ENCODE assay signal across 30 mouse cellular contexts in the genomic region with DNA sequence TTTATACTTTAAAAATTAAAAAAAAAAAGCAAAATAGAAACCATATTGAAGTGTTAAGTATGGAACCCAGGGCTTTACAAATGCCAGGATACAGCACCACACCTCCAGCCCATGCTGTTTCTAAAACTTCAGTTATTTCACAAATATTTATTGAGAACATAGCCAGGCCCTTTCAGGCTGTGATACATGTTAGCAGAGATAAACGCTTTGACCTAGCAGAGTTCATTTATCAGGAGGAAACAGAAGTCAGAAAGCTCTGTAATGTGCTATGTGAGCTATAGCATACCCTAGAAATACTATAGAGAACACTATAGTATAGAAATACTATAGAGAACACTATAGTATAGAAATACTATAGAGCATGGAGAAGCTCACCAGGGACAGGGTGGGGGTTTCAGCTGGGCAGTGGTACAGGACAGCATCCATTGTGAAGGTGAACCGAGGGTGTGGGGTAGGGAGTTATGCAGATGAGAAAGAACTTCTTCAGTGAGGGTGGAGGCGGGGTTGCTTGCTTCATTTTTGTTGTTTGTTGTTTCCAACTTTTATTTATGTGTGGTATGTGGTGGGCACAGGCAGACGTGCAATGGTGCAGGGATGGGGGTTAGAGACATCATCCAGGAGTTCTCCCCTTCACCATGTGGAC. TPM values are rescaled to one million over a fixed set of nuclear protein-coding genes. Genes with fewer than 3 reads are reported as not detected.
DNase-seq lines count a peak whose midpoint lies in the region; ATAC-seq and TF ChIP-seq lines count a peak whose summit lies in the region.
"Had no signal": no experiment of that assay in that cellular context is flagged by ENCODE, and none has a peak within 500 bp of the region (broad histone marks: within the 10 kb centered on the region; RNA-seq: fewer than 3 reads in every experiment).

No protein-coding gene starts in this region.

- no peak for TF ChIP-seq POLR2A in bone marrow, adult 2 months (IDR thresholded peaks at IDR 0.05; ENCODE audit: borderline replicate concordance, control insufficient read depth, low read depth, low read length)

- WGBS in bone marrow, adult 2 months, result 55% methylated on average over 4 of the region's 4 CpGs
- 52% methylated on average over 4 of the region's 4 CpGs for WGBS in liver, postnatal 0 days (ENCODE audit: insufficient replicate concordance)
- WGBS in intestine, postnatal 0 days, result 75% methylated on average over 4 of the region's 4 CpGs

- no peaks in the 10 kb centered on the region for H3K9me3 ChIP-seq in liver, postnatal 0 days (ENCODE audit: low read length)
- no peaks in the 10 kb centered on the region for H3K9me3 ChIP-seq in intestine, postnatal 0 days (ENCODE audit: control insufficient read depth)
- H3K9me3 ChIP-seq: limb, embryonic 13.5 days; lung, embryonic 15.5 days; midbrain, embryonic 15.5 days had no signal

- peak overlapping the region; percentile 39 for H3K9ac ChIP-seq in liver, postnatal 0 days (replicated peaks)
- H3K9ac ChIP-seq in intestine, postnatal 0 days (ENCODE audit: low read depth, low read length), result no peak overlapping the region
- H3K9ac ChIP-seq: limb, embryonic 13.5 days; lung, embryonic 15.5 days; midbrain, embryonic 15.5 days had no signal

- no peak for TF ChIP-seq CTCF in left cerebral cortex, adult 2 months (IDR thresholded peaks at IDR 0.05)
- no peak for TF ChIP-seq CTCF in bone marrow, adult 2 months (IDR thresholded peaks at IDR 0.05; ENCODE audit: control insufficient read depth, insufficient read depth, low read length)
- no peak for TF ChIP-seq CTCF in liver, postnatal 0 days (IDR thresholded peaks at IDR 0.05; ENCODE audit: low read depth)
- no peak for TF ChIP-seq CTCF in intestine, postnatal 0 days (IDR thresholded peaks at IDR 0.05; ENCODE audit: low read depth)

- intact Hi-C loops in left cerebral cortex, adult 2 months (cut with DNase I), result no loop called here
- intact Hi-C loops in left cerebral cortex, postnatal 14 days (cut with DNase I), result no loop called here

- no peak overlapping the region for H3K27ac ChIP-seq in left cerebral cortex, adult 2 months
- peak overlapping the region; percentile 92 for H3K27ac ChIP-seq in bone marrow, adult 2 months (ENCODE audit: control insufficient read depth, insufficient read depth, low read depth, low read length, poor library complexity)
- H3K27ac ChIP-seq in liver, postnatal 0 days (ENCODE audit: low read depth), result peak overlapping the region; percentile 87
- no peak overlapping the region for H3K27ac ChIP-seq in intestine, postnatal 0 days (ENCODE audit: low read depth, low read length)
- H3K27ac ChIP-seq: heart, adult 2 months; hindbrain, embryonic 10.5 days; hindbrain, postnatal 0 days; limb, embryonic 13.5 days; lung, embryonic 15.5 days; midbrain, embryonic 15.5 days had no signal

- H3K4me3 ChIP-seq in left cerebral cortex, adult 2 months, result 0 out of 2 replicates have a peak overlapping the region, but pooled peaks have one; percentile 19
- peak overlapping the region; percentile 9 for H3K4me3 ChIP-seq in bone marrow, adult 2 months (replicated peaks; ENCODE audit: control insufficient read depth, low read depth, low read length)
- peak overlapping the region; percentile 15 for H3K4me3 ChIP-seq in liver, postnatal 0 days (ENCODE audit: low read depth, low read length)
- H3K4me3 ChIP-seq in intestine, postnatal 0 days (ENCODE audit: low read depth, low read length), result no peak overlapping the region
- H3K4me3 ChIP-seq: heart, adult 2 months; hindbrain, embryonic 10.5 days; limb, embryonic 13.5 days; lung, embryonic 15.5 days; midbrain, embryonic 15.5 days; myocyte had no signal

- H3K27me3 ChIP-seq in liver, postnatal 0 days (ENCODE audit: insufficient read depth, low read length), result peaks cover 40% of the 10 kb centered on the region
- peaks cover 38% of the 10 kb centered on the region for H3K27me3 ChIP-seq in intestine, postnatal 0 days (replicated peaks; ENCODE audit: control insufficient read depth, insufficient read depth, low read length)
- H3K27me3 ChIP-seq: CH12.LX had no signal

- peak; percentile 98 for TF ChIP-seq EP300 in liver, postnatal 0 days (IDR thresholded peaks at IDR 0.05; ENCODE audit: low read depth)

- peak; percentile 73 for ATAC-seq in liver, postnatal 0 days
- no peak for ATAC-seq in intestine, postnatal 0 days
- ATAC-seq: hindbrain, postnatal 0 days; midbrain, embryonic 15.5 days had no signal

- peaks cover 2% of the 10 kb centered on the region for H3K4me1 ChIP-seq in bone marrow, adult 2 months (ENCODE audit: control insufficient read depth, insufficient read depth, low read length)
- H3K4me1 ChIP-seq in liver, postnatal 0 days (ENCODE audit: insufficient read depth), result peaks cover 18% of the 10 kb centered on the region
- H3K4me1 ChIP-seq in intestine, postnatal 0 days (replicated peaks; ENCODE audit: control insufficient read depth, insufficient read depth, low read length), result no peaks in the 10 kb centered on the region

- H3K4me2 ChIP-seq in liver, postnatal 0 days (ENCODE audit: low read depth, low read length), result peak overlapping the region; percentile 79
- no peak overlapping the region for H3K4me2 ChIP-seq in intestine, postnatal 0 days (replicated peaks; ENCODE audit: low read depth)
- H3K4me2 ChIP-seq: limb, embryonic 13.5 days; lung, embryonic 15.5 days had no signal

- DNase-seq in left cerebral cortex, adult 2 months (ENCODE audit: extremely low spot score in 1 of 2, low spot score in 2 of 2), result no peak
- DNase-seq in left cerebral cortex, postnatal 14 days (ENCODE audit: low spot score in 2 of 2), result no peak
- DNase-seq in liver, result peak; percentile 57
- peak; percentile 44 for DNase-seq in liver, postnatal 0 days
- no peak for DNase-seq in kidney, postnatal 10 days
- no peak for DNase-seq in kidney, postnatal 25 days
- DNase-seq: adrenal gland, adult 8-10 months; cerebellum, adult 11 months; cerebellum, postnatal 10 days; gastrocnemius, postnatal 10 days; heart, adult 2 months; kidney, adult 9 months; kidney, postnatal 4 days; right cerebral cortex, postnatal 14 days; thymus, postnatal 36 days had no signal

- H3K36me3 ChIP-seq in liver, postnatal 0 days (replicated peaks; ENCODE audit: insufficient read depth, low read length), result no peaks in the 10 kb centered on the region; the same call in 1 of the 2 replicates
- no peaks in the 10 kb centered on the region for H3K36me3 ChIP-seq in intestine, postnatal 0 days (ENCODE audit: control insufficient read depth, insufficient read depth)
- H3K36me3 ChIP-seq: hindbrain, embryonic 10.5 days; limb, embryonic 13.5 days; lung, embryonic 15.5 days; midbrain, embryonic 15.5 days had no signal

RNA-seq across cellular contexts. Expression of a gene that starts 1.1 kb away (rescaled TPM):
- total RNA-seq in left cerebral cortex, adult 2 months (2021), result 10 to 100 TPM; 68.8 to 83.8 TPM
- total RNA-seq in left cerebral cortex, postnatal 14 days (2021), result 10 to 100 TPM; 71.5 to 74.7 TPM
- 8.2 and 13.3 TPM in 2 replicates for polyA plus RNA-seq in bone marrow, adult 2 months (2011; ENCODE audit: insufficient read depth, insufficient read length, low replicate concordance, missing spikeins)
- polyA plus RNA-seq in liver, postnatal 0 days (2015; fragmentation: Nextera tagmentation; extraction: Ambion mirVana), result 7.4 and 7.9 TPM in 2 replicates
- polyA plus RNA-seq in intestine, postnatal 0 days (2015; fragmentation: Nextera tagmentation; extraction: Ambion mirVana), result 1.1 and 1.5 TPM in 2 replicates
- total RNA-seq: CH12.LX had no signal
- polyA plus RNA-seq: myocyte had no signal

RNA-seq across cellular contexts. Expression of a gene that starts 1.2 kb away (rescaled TPM):
- total RNA-seq in left cerebral cortex, adult 2 months (2021), result 1 to 10 TPM; 1.8 to 2.2 TPM
- total RNA-seq in left cerebral cortex, postnatal 14 days (2021), result 1 to 10 TPM; 2.2 to 3.6 TPM
- polyA plus RNA-seq in bone marrow, adult 2 months (2011; ENCODE audit: insufficient read depth, insufficient read length, low replicate concordance, missing spikeins), result not detected in 2 replicates
- 0.15 and 0.31 TPM in 2 replicates for polyA plus RNA-seq in liver, postnatal 0 days (2015; fragmentation: Nextera tagmentation; extraction: Ambion mirVana)
- polyA plus RNA-seq in intestine, postnatal 0 days (2015; fragmentation: Nextera tagmentation; extraction: Ambion mirVana), result not detected in 2 replicates
- total RNA-seq: adrenal gland, adult 8-10 months; CH12.LX; gastrocnemius, postnatal 10 days; heart, adult 2 months; hindbrain, postnatal 0 days had no signal
- polyA plus RNA-seq: embryonic facial prominence, embryonic 14.5 days; forebrain, embryonic 11.5 days; heart, adult 2 months; heart, postnatal 0 days; hindbrain, embryonic 10.5 days; limb, embryonic 13.5 days; lung, embryonic 15.5 days; myocyte had no signal

RNA-seq across cellular contexts. Expression of a gene that starts 10.9 kb away (rescaled TPM):
- under 1 TPM in 1 of 2 experiments, not detected in 1; 0.84 TPM for total RNA-seq in left cerebral cortex, adult 2 months (2021)
- under 1 TPM in 1 of 2 experiments, not detected in 1; 0.51 TPM for total RNA-seq in left cerebral cortex, postnatal 14 days (2021)
- polyA plus RNA-seq in bone marrow, adult 2 months (2011; ENCODE audit: insufficient read depth, insufficient read length, low replicate concordance, missing spikeins), result not detected in 2 replicates
- polyA plus RNA-seq in liver, postnatal 0 days (2015; fragmentation: Nextera tagmentation; extraction: Ambion mirVana), result not detected in 2 replicates
- polyA plus RNA-seq in intestine, postnatal 0 days (2015; fragmentation: Nextera tagmentation; extraction: Ambion mirVana), result not detected in 2 replicates
- total RNA-seq: adrenal gland, adult 8-10 months; CH12.LX; gastrocnemius, postnatal 10 days; heart, adult 2 months; hindbrain, postnatal 0 days; layer of hippocampus, postnatal 14 days; left cerebral cortex, postnatal 10 days had no signal
- polyA plus RNA-seq: embryonic facial prominence, embryonic 14.5 days; forebrain, embryonic 11.5 days; heart, adult 2 months; heart, postnatal 0 days; hindbrain, embryonic 10.5 days; hindbrain, postnatal 0 days; limb, embryonic 13.5 days; lung, embryonic 15.5 days; midbrain, embryonic 15.5 days; myocyte; neural tube, embryonic 14.5 days had no signal

RNA-seq across cellular contexts. Expression of a gene that starts 24.2 kb away (rescaled TPM):
- total RNA-seq in left cerebral cortex, adult 2 months (2021), result 1 to 10 TPM; 5.4 to 6.3 TPM
- 1 to 10 TPM; 3.8 to 4.6 TPM for total RNA-seq in left cerebral cortex, postnatal 14 days (2021)
- polyA plus RNA-seq in bone marrow, adult 2 months (2011; ENCODE audit: insufficient read depth, insufficient read length, low replicate concordance, missing spikeins), result 0.70 TPM in 1 of 2 replicates, not detected in the other
- 5.5 TPM in 2 replicates for polyA plus RNA-seq in liver, postnatal 0 days (2015; fragmentation: Nextera tagmentation; extraction: Ambion mirVana)
- polyA plus RNA-seq in intestine, postnatal 0 days (2015; fragmentation: Nextera tagmentation; extraction: Ambion mirVana), result 3.0 and 3.7 TPM in 2 replicates
- total RNA-seq: CH12.LX had no signal

RNA-seq across cellular contexts. Expression of a gene that starts 24.3 kb away (rescaled TPM):
- total RNA-seq in left cerebral cortex, adult 2 months (2021), result under 1 TPM; 0.33 to 0.34 TPM
- total RNA-seq in left cerebral cortex, postnatal 14 days (2021), result not detected
- polyA plus RNA-seq in bone marrow, adult 2 months (2011; ENCODE audit: insufficient read depth, insufficient read length, low replicate concordance, missing spikeins), result 0.41 TPM in 1 of 2 replicates, not detected in the other
- 0.06 and 0.25 TPM in 2 replicates for polyA plus RNA-seq in liver, postnatal 0 days (2015; fragmentation: Nextera tagmentation; extraction: Ambion mirVana)
- 0.12 and 0.23 TPM in 2 replicates for polyA plus RNA-seq in intestine, postnatal 0 days (2015; fragmentation: Nextera tagmentation; extraction: Ambion mirVana)
- total RNA-seq: CH12.LX; gastrocnemius, postnatal 10 days; heart, adult 2 months; hindbrain, postnatal 0 days; left cerebral cortex, postnatal 10 days had no signal
- polyA plus RNA-seq: embryonic facial prominence, embryonic 14.5 days; forebrain, embryonic 11.5 days; heart, adult 2 months; hindbrain, embryonic 10.5 days; hindbrain, postnatal 0 days; lung, embryonic 15.5 days; midbrain, embryonic 15.5 days; neural tube, embryonic 14.5 days had no signal

Comparison
In these comparisons a context has a peak if more than half of its experiments do, and no peak if none do; other contexts are left out.
1. DNase-seq: peak in liver (single experiment) and liver, postnatal 0 days (single experiment); none in left cerebral cortex, adult 2 months (0 of 2), left cerebral cortex, postnatal 14 days (0 of 2), kidney, postnatal 10 days (single experiment) and kidney, postnatal 25 days (0 of 2).
2. H3K27ac ChIP-seq: peak in bone marrow, adult 2 months (single experiment) and liver, postnatal 0 days (single experiment); none in left cerebral cortex, adult 2 months (single experiment) and intestine, postnatal 0 days (single experiment).